Mouse (Mus musculus) stomach, postnatal 0 days (tissue): Measurements from ENCODE around the gene 1700017D01Rik.
"Not testable (repeated sequence)": the region's sequence is repeated elsewhere in the genome, so short reads cannot be mapped to it uniquely, and the experiment has no call there.

Source experiments
- CTCF ChIP-seq: IDR thresholded peaks from 2 replicates; pipeline ENCODE4 v1.5.1; 2016; ENCODE audit warnings: antibody characterized with exemption, low read depth, mild to moderate bottlenecking, moderate library complexity
- EP300 ChIP-seq: optimal IDR thresholded peaks from 2 replicates; pipeline ENCODE3; 2016; ENCODE audit warnings: antibody characterized with exemption

GRCm38 (mm10) chr19:11130776-11131175 is at the start of gene 1700017D01Rik:
- TF ChIP-seq CTCF, EP300: not testable (repeated sequence)
